Mouse (Mus musculus): ENCODE data around the gene Irs2. TPM values are rescaled to one million over a fixed set of nuclear protein-coding genes. Genes with fewer than 3 reads are reported as not detected.

The Irs2 gene
- polyA plus RNA-seq, 1 experiment from 2014 or later = 6.9 TPM

DNA sequence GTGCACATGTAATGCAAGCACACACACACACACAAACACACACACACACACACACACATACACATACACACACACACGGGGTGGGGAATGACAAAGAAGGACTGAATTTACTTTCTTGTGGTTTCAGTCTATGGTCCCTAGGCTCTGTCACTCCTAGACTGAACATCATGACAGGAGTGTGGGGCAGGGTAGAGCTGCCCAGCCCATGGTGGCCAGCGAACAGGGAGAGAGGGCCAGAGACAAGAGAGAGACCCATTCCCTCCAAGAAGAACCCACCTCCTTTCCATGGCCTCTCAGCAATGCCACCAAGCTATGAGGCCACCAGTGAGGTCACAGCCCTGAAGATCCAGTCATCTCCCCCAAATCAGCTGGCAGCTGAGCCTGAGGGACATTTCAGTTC lies 62.8 kb downstream of the Irs2 start:
- Histone ChIP-seq H3K9ac (ENCODE audit: low read length) (no peak overlapping the region), H3K27me3 (ENCODE audit: control insufficient read depth, insufficient read depth, low read length) (no peaks in the 10 kb centered on the region), H3K4me3 (ENCODE audit: low read depth, low read length) (no peak overlapping the region), H3K27ac (ENCODE audit: low read depth, low read length) (peak overlapping the region; percentile 53; the same call in 1 of the 2 replicates), H3K4me2 (ENCODE audit: low read depth) (no peak overlapping the region), H3K4me1 (ENCODE audit: control insufficient read depth, insufficient read depth, low read length) (peaks cover 15% of the 10 kb centered on the region), H3K9me3 (ENCODE audit: control insufficient read depth, low read length) (no peaks in the 10 kb centered on the region), H3K36me3 (ENCODE audit: control insufficient read depth, insufficient read depth, low read length) (no peaks in the 10 kb centered on the region)
- no peak for ATAC-seq (ENCODE audit: insufficient read depth, low FRiP score, low TSS enrichment)
- 60% methylated on average over 2 of the region's 2 CpGs for WGBS
- DNase-seq (ENCODE audit: low spot score) = no peak

DNA sequence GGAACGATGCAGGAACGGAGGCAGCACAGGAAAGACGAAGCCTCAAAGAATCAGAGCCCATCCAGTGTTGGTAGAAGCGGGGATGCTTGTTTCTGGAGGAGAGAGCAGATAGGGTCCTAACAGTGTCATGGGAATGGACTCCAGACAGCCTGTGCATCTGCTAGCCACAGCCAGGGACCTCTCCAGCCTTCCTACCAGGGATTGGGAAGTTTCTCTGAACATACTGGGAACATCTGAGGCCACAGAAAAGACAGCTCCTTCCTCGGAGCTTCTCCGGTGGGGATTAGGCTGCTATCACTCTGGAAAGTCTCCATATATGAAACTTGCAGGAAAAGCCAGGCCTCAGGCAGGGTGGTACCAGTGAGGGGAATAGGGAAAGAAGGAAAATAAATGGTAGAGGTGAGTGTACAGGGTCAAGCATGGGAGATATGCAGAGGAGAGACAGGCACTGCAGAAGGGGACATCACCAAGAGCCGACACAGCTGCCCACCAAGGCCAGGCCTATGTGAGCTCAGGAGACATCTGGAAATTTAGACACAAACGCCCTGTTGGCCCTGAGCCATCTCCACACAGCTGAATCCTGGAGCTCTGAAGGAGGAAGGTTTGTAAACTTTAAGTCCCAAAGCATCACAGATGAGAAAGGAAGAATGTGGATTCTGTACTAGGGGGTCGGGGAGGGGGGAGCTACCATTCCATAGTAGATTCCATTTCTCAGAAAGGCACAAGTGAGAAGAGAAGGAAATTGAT lies 64.8 kb downstream of the Irs2 start:
- peaks cover 18% of the 10 kb centered on the region for H3K4me1 ChIP-seq (ENCODE audit: control insufficient read depth, insufficient read depth, low read length)

DNA sequence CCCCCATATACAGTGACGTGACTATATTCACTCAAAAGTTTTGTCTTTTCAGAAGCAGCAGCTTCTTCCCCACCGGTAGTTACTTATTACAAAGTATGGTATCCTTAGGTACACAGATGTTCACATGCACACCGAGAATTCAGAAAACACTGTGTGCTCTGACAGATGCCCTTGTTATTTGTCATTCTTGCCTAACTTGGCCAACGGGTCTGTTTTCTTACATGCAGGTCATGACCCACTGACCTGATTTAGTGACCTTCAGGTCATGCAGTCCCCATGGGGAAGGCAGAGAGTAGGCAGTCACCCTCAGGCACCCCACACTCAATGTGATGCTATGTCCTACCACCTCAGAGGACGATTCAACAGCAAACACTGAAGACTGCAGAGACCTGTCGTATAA lies 68.4 kb downstream of the Irs2 start:
- H3K9ac ChIP-seq (ENCODE audit: low read length) = no peak overlapping the region
- ATAC-seq (ENCODE audit: insufficient read depth, low FRiP score, low TSS enrichment) (no peak), DNase-seq (ENCODE audit: low spot score) (no peak)
- no peak overlapping the region for H3K4me3 ChIP-seq (ENCODE audit: low read depth, low read length)
- no peak overlapping the region for H3K27ac ChIP-seq (ENCODE audit: low read depth, low read length)
- H3K9me3 ChIP-seq (ENCODE audit: control insufficient read depth, low read length) = no peaks in the 10 kb centered on the region
- no peaks in the 10 kb centered on the region for H3K36me3 ChIP-seq (ENCODE audit: control insufficient read depth, insufficient read depth, low read length)
- no peak overlapping the region for H3K4me2 ChIP-seq (ENCODE audit: low read depth)
- 23% methylated on average over 6 of the region's 6 CpGs for WGBS
- peaks cover 3% of the 10 kb centered on the region; the same call in 1 of the 2 replicates for H3K4me1 ChIP-seq (ENCODE audit: control insufficient read depth, insufficient read depth, low read length)
- no peaks in the 10 kb centered on the region for H3K27me3 ChIP-seq (ENCODE audit: control insufficient read depth, insufficient read depth, low read length)

More for the DNA sequence above, 64.8 kb downstream of the Irs2 start:
- no peaks in the 10 kb centered on the region for H3K9me3 ChIP-seq (ENCODE audit: control insufficient read depth, low read length)
- no peak overlapping the region for H3K4me3 ChIP-seq (ENCODE audit: low read depth, low read length)
- 77% methylated on average over 9 of the region's 9 CpGs for WGBS
- H3K27me3 ChIP-seq (ENCODE audit: control insufficient read depth, insufficient read depth, low read length) = no peaks in the 10 kb centered on the region
- no peak overlapping the region for H3K27ac ChIP-seq (ENCODE audit: low read depth, low read length)
- no peak overlapping the region for H3K4me2 ChIP-seq (ENCODE audit: low read depth)
- no peak overlapping the region for H3K9ac ChIP-seq (ENCODE audit: low read length)
- ATAC-seq (ENCODE audit: insufficient read depth, low FRiP score, low TSS enrichment) = no peak
- H3K36me3 ChIP-seq (ENCODE audit: control insufficient read depth, insufficient read depth, low read length) = no peaks in the 10 kb centered on the region
- DNase-seq (ENCODE audit: low spot score) = no peak

DNA sequence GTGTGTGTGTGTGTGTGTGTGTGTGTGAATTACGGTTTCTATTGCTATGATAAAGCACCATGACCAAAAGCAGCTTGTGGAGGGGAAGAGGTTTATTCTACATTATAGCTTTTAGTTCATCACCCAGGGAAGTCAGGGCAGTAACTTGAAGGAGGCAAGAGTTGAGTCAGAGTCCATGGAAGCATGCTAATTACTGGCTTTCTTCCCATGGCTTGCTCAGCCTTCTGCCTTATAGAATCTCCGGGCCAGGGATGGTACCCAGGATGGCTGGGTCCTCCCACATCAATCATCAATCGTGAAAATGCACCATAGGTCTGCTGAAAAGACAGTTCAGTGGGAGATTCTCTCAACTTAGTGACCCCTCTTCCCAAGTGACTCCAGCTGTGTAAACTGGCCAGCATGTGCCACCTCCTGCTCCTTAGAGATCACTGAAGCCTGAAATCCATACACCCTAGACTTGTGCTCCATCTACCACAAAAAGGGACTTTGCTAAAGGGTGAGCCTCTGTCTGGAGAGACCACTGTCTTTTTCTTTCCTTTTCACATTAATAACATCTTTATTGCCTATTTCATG lies 69.0 kb downstream of the Irs2 start:
- H3K9ac ChIP-seq (ENCODE audit: low read length) = no peak overlapping the region
- H3K36me3 ChIP-seq (ENCODE audit: control insufficient read depth, insufficient read depth, low read length) = no peaks in the 10 kb centered on the region
- peaks cover 3% of the 10 kb centered on the region; the same call in 1 of the 2 replicates for H3K4me1 ChIP-seq (ENCODE audit: control insufficient read depth, insufficient read depth, low read length)
- no peak for ATAC-seq (ENCODE audit: insufficient read depth, low FRiP score, low TSS enrichment)
- no peak overlapping the region for H3K27ac ChIP-seq (ENCODE audit: low read depth, low read length)
- DNase-seq (ENCODE audit: low spot score) = no peak
- no peak overlapping the region for H3K4me3 ChIP-seq (ENCODE audit: low read depth, low read length)
- no peaks in the 10 kb centered on the region for H3K27me3 ChIP-seq (ENCODE audit: control insufficient read depth, insufficient read depth, low read length)
- H3K9me3 ChIP-seq (ENCODE audit: control insufficient read depth, low read length) = no peaks in the 10 kb centered on the region
- WGBS = 38% methylated on average over 3 of the region's 3 CpGs
- no peak overlapping the region for H3K4me2 ChIP-seq (ENCODE audit: low read depth)

DNA sequence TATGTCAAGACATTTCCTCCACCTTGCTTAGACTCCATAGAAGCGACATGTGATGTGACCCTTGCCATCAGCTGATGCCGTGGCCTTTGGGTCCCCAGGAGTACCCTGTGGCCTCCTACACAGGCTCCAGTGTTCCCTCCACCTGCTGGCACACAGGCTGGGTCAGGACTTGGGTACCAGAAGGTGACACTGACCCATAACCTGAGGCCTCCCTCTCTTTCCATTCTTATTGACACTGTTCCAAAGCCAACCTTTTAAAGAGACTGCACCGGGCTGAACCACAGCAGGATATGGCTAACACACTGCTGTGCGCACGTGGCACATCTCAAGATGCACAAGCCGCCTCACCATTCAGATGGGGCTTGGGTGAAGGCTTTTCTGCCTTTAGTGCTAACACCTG lies 70.0 kb downstream of the Irs2 start:
- H3K27me3 ChIP-seq (ENCODE audit: control insufficient read depth, insufficient read depth, low read length) = no peaks in the 10 kb centered on the region
- H3K27ac ChIP-seq (ENCODE audit: low read depth, low read length) = no peak overlapping the region
- no peaks in the 10 kb centered on the region for H3K36me3 ChIP-seq (ENCODE audit: control insufficient read depth, insufficient read depth, low read length)
- WGBS = 80% methylated on average over 6 of the region's 6 CpGs
- DNase-seq (ENCODE audit: low spot score) (no peak), ATAC-seq (ENCODE audit: insufficient read depth, low FRiP score, low TSS enrichment) (no peak)
- no peak overlapping the region for H3K4me3 ChIP-seq (ENCODE audit: low read depth, low read length)
- no peak overlapping the region for H3K4me2 ChIP-seq (ENCODE audit: low read depth)
- H3K4me1 ChIP-seq (ENCODE audit: control insufficient read depth, insufficient read depth, low read length) = peaks cover 3% of the 10 kb centered on the region; the same call in 1 of the 2 replicates
- H3K9ac ChIP-seq (ENCODE audit: low read length) = no peak overlapping the region
- H3K9me3 ChIP-seq (ENCODE audit: control insufficient read depth, low read length) = no peaks in the 10 kb centered on the region

DNA sequence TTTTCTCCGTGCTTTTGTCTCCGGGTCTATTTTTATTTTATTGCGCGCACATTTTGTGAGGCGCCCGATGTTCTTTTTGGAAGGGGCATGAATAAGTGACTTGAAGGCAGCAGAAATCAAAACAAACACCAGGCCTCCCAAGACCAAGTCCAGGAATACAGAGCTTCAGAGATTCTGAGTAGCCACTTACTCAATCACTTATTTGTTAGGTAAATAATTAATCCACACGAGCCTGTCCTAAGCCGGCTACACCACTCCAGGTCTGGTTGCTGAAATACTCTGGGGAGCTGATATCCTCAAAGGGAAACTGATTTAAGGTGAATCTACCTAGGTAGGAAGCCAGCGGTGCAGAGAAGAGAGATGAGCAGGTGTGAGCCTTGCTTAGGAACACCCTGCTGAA lies 71.6 kb downstream of the Irs2 start:
- no peak overlapping the region for H3K9ac ChIP-seq (ENCODE audit: low read length)
- no peak for DNase-seq (ENCODE audit: low spot score)
- H3K4me3 ChIP-seq (ENCODE audit: low read depth, low read length) = no peak overlapping the region
- H3K4me2 ChIP-seq (ENCODE audit: low read depth) = no peak overlapping the region
- no peaks in the 10 kb centered on the region for H3K27me3 ChIP-seq (ENCODE audit: control insufficient read depth, insufficient read depth, low read length)
- WGBS = 80% methylated on average over 9 of the region's 9 CpGs
- no peaks in the 10 kb centered on the region for H3K36me3 ChIP-seq (ENCODE audit: control insufficient read depth, insufficient read depth, low read length)
- H3K9me3 ChIP-seq (ENCODE audit: control insufficient read depth, low read length) = no peaks in the 10 kb centered on the region
- H3K27ac ChIP-seq (ENCODE audit: low read depth, low read length) = no peak overlapping the region
- H3K4me1 ChIP-seq (ENCODE audit: control insufficient read depth, insufficient read depth, low read length) = peaks cover 3% of the 10 kb centered on the region; the same call in 1 of the 2 replicates
- no peak for ATAC-seq (ENCODE audit: insufficient read depth, low FRiP score, low TSS enrichment)

DNA sequence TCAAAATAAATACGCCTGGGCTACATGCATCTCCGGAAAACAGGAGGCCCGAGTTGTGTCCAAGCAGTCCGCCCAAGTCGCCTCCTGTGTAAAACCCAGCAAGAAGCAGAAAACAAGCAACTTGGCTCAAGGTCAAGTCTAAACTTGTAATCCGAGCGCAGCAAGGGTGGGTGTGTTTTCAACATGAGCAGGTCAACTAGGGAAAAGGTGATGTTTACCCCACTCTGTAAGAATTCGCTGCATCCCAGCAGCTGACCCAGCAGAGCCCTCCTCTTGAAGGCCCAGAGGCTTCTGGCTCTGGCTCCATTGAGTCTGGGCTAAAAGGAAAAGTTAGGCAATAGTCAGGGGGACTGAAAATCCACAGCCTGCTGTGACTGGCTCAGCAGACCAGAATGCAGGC lies 73.0 kb downstream of the Irs2 start:
- no peaks in the 10 kb centered on the region for H3K27me3 ChIP-seq (ENCODE audit: control insufficient read depth, insufficient read depth, low read length)
- no peak overlapping the region for H3K27ac ChIP-seq (ENCODE audit: low read depth, low read length)
- H3K4me1 ChIP-seq (ENCODE audit: control insufficient read depth, insufficient read depth, low read length) = peaks cover 3% of the 10 kb centered on the region; the same call in 1 of the 2 replicates
- ATAC-seq (ENCODE audit: insufficient read depth, low FRiP score, low TSS enrichment) = no peak
- WGBS = 83% methylated on average over 8 of the region's 8 CpGs
- H3K9me3 ChIP-seq (ENCODE audit: control insufficient read depth, low read length) = no peaks in the 10 kb centered on the region
- H3K4me2 ChIP-seq (ENCODE audit: low read depth) = no peak overlapping the region
- no peak overlapping the region for H3K4me3 ChIP-seq (ENCODE audit: low read depth, low read length)
- H3K9ac ChIP-seq (ENCODE audit: low read length) = no peak overlapping the region
- H3K36me3 ChIP-seq (ENCODE audit: control insufficient read depth, insufficient read depth, low read length) = no peaks in the 10 kb centered on the region
- no peak for DNase-seq (ENCODE audit: low spot score)
